Mouse (Mus musculus): ENCODE data around the gene Gm10322.

GRCm38 (mm10) chr10:59579645-59580044 is 36.2 kb upstream of the Gm10322 start:
- TF ChIP-seq CTCF (IDR thresholded peaks at IDR 0.05; ENCODE audit: control insufficient read depth, insufficient read depth, low read length) (no peak), POLR2A (IDR thresholded peaks at IDR 0.05; ENCODE audit: borderline replicate concordance, control insufficient read depth, low read depth, low read length) (no peak)

All from bone marrow, adult 2 months (tissue).